Mouse (Mus musculus) Patski (cell line): ENCODE measurements at regions not wholly inside any gene's neighbourhood (a gene's known extent, or its start where the extent isn't known, plus 50 kb on each side); places are given as distances from the start of the nearest gene placed in this dataset.

Experiments used
- ATAC-seq: fragments of 100-300 bp; one replicate; pipeline ENCODE4 v1.8.0; 2021
- CTCF ChIA-PET: fragments of 350-600 bp; sonication (Branson Sonifier 250); formaldehyde crosslinking; loops from one replicate; lab custom pipeline; 2022; ENCODE audit warnings: inconsistent platforms; lab: Charles Lee
- POLR2A ChIA-PET: fragments of 350-600 bp; sonication (Branson Sonifier 250); formaldehyde crosslinking; loops from one replicate; lab custom pipeline; 2022; ENCODE audit warnings: antibody characterized with exemption, inconsistent platforms; lab: Charles Lee
- DNase-seq: peaks from one replicate; pipeline ENCODE4 v3.0.0-alpha.2; 2011; ENCODE audit warnings: low read depth, low spot score
- H3K27me3 ChIP-seq: fragments of 371-371 bp; one replicate; pipeline ENCODE4 v1.5.1; 2021
- CTCF ChIP-seq: fragments of 100-300 bp; IDR thresholded peaks from one replicate; pipeline ENCODE4 v1.5.1; 2021
- in situ Hi-C: fragments of 300-500 bp; cut with MboI; formaldehyde crosslinking; loops from 3 replicates; pipeline ENCODE4 v1.11.1; 2018; ENCODE audit warnings: low pct_unique_long_range_greater_than_20kb, mixed read lengths

DNA sequence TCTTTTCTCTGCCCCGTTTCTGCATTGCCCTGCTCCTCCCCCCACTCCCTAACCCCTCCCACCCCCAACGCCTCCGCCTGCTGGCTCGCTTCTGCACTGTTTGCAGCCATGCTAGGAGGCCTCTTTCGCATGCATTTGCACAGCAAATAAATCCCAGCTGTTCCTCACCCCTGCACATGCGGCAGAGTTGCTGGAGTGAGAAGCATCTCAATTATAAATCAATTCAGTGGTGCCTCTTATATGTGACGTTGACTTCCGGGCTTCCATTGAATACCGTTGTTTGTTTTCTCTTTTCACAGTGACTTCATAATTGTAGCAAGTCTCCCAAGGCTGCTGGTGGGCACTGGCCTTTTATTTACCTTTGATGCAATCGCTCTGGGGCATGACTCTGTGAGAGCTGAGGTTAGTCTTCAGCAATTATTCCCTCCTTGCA is 144.3 kb downstream of the Zfp281 start:
- in situ Hi-C loops, result no loop called here
- H3K27me3 ChIP-seq, result no peaks in the 10 kb centered on the region
- peak; percentile 6 for DNase-seq
- peak; percentile 79 for ATAC-seq
- ChIA-PET CTCF (no interaction called here), POLR2A (no interaction called here)
- TF ChIP-seq CTCF, result no peak

DNA sequence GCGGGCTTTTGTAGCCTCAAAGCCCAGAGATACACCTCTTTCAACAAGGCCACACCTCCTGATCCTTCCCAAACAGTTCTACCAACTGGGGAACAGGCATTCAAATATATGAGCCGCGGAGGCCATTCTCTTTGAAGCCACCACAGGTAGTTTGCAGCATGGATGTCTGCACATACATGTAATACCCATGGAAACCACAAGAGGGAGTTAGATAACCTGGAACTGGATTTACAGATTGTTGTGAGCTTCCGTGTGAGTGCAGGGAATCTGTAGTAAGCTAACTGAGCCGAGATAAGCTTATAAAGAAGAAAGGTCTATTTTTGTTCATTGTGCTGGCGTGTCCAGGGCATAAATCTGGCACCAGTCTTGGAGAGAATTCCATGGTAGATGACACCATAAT is 149.0 kb downstream of the Zfp281 start:
- ChIA-PET CTCF (no interaction called here), POLR2A (no interaction called here)
- DNase-seq (no peak), ATAC-seq (no peak)
- TF ChIP-seq CTCF, result peak; percentile 65
- H3K27me3 ChIP-seq, result no peaks in the 10 kb centered on the region
- in situ Hi-C loops, result no loop called here

DNA sequence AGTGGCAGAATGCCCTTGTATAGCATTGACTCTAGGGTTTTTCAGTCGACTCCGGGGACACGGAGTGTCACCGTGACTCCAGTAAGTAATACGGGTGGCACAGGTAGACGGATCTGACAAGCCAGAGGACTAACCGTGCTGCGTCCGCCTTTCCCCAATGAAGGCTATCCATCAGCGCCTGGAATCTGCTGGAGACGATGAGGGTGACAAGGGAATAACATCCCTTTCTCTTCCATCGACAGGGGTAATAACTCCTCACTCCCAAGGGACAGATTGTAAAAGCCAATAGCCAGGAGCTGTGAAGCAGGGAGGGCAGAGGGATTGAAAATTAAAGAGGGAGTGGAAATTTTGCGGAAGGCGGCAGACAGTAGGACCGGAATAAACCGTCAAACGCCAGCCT is 151.5 kb downstream of the Zfp281 start:
- no peak for DNase-seq
- POLR2A ChIA-PET, result no interaction called here

DNA sequence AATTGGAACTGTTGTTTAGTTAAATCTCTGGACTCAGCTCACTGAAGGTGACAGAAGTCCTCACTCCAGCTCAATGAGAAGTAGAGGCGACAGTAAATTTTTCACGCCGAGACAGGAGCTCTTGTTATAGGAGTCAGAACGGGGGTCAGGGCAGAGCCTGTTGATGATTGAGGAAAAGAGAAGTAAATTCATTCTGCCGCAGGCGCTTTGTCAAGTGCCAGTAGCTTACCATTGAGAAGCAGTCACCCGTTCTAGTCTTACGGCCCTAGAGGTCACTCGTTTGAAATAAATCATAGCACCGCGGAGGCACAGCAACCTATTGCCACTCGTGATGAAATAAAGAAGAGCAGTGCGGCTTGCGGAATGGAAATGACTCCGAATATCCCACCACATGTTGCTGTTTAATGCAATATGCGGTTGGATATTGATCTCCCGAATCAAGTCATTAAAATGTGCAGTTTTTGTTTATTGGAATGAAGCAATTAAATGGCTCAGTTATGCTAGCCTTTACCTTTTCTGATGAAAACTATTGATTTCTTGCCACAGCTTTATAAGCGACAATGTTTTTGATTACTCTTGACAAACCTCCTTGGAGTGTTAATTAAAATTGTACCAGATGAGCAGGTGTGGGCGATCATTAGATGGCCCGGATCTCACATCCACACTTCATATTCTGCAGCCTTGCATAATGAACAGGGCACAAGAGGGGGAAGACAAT is 152.7 kb downstream of the Zfp281 start:
- DNase-seq, result no peak
- no peaks in the 10 kb centered on the region for H3K27me3 ChIP-seq
- in situ Hi-C loops, result no loop called here
- no peak for ATAC-seq
- no peak for TF ChIP-seq CTCF
- CTCF ChIA-PET, result no interaction called here
- POLR2A ChIA-PET, result no interaction called here

More for the DNA sequence above, 151.5 kb downstream of the Zfp281 start:
- CTCF ChIA-PET, result no interaction called here
- in situ Hi-C loops, result no loop called here
- no peak for ATAC-seq
- no peaks in the 10 kb centered on the region for H3K27me3 ChIP-seq
- no peak for TF ChIP-seq CTCF

DNA sequence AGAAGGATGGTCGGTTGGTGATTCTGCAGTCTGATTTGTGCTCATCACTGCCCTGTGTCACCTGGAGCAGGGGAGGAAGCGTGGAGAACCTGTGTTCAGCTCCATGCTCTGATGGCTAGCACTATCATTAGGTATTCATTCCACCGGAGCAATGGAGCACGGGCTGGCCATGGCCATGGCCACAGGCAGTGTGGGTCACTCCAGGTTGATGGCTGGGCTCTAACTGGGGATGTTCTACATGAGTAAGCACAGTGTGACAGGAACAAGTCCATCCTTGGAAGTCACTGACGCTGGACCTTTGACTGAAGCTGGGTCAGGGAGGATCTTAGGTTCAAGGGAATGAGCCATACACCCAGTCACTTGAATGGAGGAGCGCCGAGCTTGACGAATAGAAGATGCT is 154.7 kb downstream of the Zfp281 start:
- ChIA-PET CTCF (no interaction called here), POLR2A (no interaction called here)
- in situ Hi-C loops, result no loop called here
- TF ChIP-seq CTCF, result no peak
- no peaks in the 10 kb centered on the region for H3K27me3 ChIP-seq
- DNase-seq (no peak), ATAC-seq (no peak)

DNA sequence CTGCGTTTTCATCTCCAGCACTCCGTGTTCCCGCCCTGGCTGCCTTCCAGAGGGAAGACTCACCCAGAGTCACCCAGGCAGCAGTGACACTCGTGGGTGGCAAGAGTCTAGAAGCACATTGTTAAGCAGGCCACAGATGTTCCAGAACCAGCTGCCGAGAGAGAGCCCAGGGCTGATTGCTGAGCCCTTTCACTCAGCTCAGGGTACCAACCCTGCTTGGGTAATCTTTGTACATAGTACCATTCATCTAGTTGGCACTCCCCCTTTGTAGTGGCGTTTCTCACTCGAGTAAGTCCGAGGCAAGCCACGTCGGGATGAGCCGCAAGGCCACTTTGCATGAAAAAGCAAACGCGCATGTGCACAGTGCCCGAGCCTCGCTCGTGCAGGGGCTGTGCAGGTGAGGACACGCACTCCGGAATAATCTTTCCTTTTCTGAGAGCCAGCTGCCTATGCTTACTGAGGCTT is 156.9 kb downstream of the Zfp281 start:
- POLR2A ChIA-PET, result interaction anchor here (0.6 kb wide), 1 partner anchor 203 kb away, joined by 4 read pairs; no protein-coding TSS in a partner anchor
- ATAC-seq, result no peak
- no peak for DNase-seq
- no peak for TF ChIP-seq CTCF
- in situ Hi-C loops, result no loop called here
- CTCF ChIA-PET, result interaction anchor here (1.0 kb wide), 1 partner anchor 14 kb away, joined by 3 read pairs; no protein-coding TSS in a partner anchor
- no peaks in the 10 kb centered on the region for H3K27me3 ChIP-seq

DNA sequence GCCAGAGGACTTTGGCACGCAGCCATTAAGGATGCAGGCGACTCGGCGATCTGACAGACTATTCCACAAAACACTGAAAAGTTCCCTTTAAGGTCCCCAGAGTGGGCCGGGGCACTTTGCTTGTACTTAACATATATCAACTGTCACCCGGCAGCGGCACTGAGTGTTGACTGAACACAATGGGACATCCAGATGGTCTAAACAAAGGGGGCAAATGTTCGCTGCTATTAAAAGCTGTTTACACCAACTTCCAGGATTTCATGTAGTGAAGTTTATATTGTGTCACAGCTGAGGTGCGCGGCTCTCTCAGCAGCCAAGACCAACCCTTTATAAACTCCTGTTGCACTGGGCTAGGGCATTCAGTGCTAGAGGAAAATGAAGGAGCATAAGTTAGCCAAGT is 157.6 kb downstream of the Zfp281 start:
- ChIA-PET CTCF (no interaction called here), POLR2A (no interaction called here)
- in situ Hi-C loops, result no loop called here
- no peaks in the 10 kb centered on the region for H3K27me3 ChIP-seq
- no peak for TF ChIP-seq CTCF
- DNase-seq (no peak), ATAC-seq (no peak)

DNA sequence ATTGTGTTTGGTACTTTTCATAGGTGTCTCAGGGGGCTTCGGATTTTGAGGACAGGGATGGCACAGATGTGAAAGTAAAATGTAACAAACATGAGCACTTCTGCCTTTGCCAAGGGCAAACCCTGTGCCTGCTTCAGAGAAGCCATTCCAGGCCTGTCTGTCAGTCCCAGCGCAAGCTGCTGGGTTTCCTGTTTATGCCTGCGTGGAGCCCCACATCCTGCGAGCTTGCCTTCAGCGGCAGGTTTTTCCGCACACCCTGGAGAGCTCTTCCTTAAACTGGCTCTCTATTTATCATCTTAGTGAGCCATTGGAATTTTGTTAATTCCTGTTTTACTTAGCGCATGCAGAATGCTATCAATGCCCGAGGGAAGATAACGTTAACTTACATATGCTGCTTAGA is 159.5 kb downstream of the Zfp281 start:
- no peaks in the 10 kb centered on the region for H3K27me3 ChIP-seq
- CTCF ChIA-PET, result no interaction called here
- POLR2A ChIA-PET, result no interaction called here
- DNase-seq (no peak), ATAC-seq (no peak)
- in situ Hi-C loops, result no loop called here
- no peak for TF ChIP-seq CTCF

DNA sequence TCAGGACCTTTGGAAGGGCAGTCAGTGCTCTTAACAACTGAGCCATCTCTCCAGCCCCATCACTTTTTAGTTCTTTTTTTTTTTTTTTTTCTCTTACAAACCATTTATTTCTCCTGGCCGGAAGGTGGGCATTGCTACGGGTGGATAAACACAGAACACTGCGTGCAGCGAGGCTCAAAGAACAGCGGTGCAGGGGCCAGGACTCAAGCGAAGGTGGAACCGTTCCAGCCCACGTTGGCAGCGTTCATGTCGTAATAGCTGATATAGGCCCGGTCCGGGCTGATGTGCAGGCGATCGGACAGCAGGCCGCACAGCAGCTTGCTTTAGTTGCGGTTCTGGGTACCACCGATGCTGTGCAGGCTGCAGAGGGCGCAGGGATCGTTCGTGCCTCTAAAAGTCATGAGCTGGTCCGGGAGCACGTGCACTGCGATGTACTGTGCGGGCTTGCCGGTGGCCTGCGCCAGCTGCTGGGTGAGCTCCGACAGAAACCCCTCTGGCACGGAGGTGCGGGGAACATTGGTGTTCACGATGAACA is 164.3 kb downstream of the Zfp281 start:
- in situ Hi-C loops, result no loop called here
- CTCF ChIA-PET, result no interaction called here
- ATAC-seq, result no peak
- H3K27me3 ChIP-seq, result no peaks in the 10 kb centered on the region
- TF ChIP-seq CTCF, result no peak
- POLR2A ChIA-PET, result no interaction called here
- DNase-seq, result no peak

DNA sequence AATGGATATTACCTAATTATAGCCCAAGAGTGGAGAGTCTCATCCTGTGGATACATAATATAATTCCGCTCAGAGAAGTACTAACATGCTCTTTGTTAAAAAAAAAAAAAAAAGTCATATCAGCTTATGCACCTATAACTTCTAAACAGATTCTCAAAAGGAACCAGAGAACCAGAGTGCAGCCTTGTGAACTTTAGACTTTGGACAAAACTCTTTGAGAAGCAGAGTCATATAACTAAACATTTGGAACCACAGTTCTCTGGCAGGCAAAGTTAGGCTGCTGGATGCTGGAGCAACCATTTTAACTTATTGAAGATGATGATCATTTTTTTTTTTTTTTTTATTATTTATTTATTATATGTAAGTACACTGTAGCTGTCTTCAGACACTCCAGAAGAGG is 166.9 kb downstream of the Zfp281 start:
- ChIA-PET POLR2A (no interaction called here), CTCF (no interaction called here)
- ATAC-seq (no peak), DNase-seq (no peak)
- H3K27me3 ChIP-seq, result no peaks in the 10 kb centered on the region
- no peak for TF ChIP-seq CTCF
- in situ Hi-C loops, result no loop called here
